Mouse (Mus musculus) embryonic facial prominence, embryonic 13.5 days (tissue): ENCODE data around the gene Carns1. TPM values are rescaled to one million over a fixed set of nuclear protein-coding genes. Genes with fewer than 3 reads are reported as not detected.
A peak's percentile ranks its signal among the peaks of the same experiment; 100 is the strongest.

ENCODE experiments used
- ATAC-seq: fragments of 200-750 bp; cut with Nextera tagmentation; 2 replicates; pipeline ENCODE4 v1.8.0; 2017; ENCODE audit warnings: low read depth; ENCODE audit not compliant: insufficient number of reproducible peaks, insufficient read depth, low FRiP score, low TSS enrichment
- H3K27ac ChIP-seq: fragments of 300-500 bp; sonication (generic); 2 replicates; pipeline ENCODE4 v1.5.1; 2015; ENCODE audit warnings: moderate library complexity, mild to moderate bottlenecking, inconsistent platforms
- H3K27me3 ChIP-seq: fragments of 300-500 bp; sonication (generic); 2 replicates; pipeline ENCODE4 v1.6.1; 2015; ENCODE audit warnings: mild to moderate bottlenecking, inconsistent platforms
- H3K36me3 ChIP-seq: fragments of 300-500 bp; sonication (generic); 2 replicates; pipeline ENCODE4 v1.6.1; 2015; ENCODE audit warnings: mild to moderate bottlenecking, inconsistent platforms
- H3K4me1 ChIP-seq: fragments of 300-500 bp; sonication (generic); 2 replicates; pipeline ENCODE4 v1.6.1; 2015; ENCODE audit warnings: inconsistent platforms
- H3K4me2 ChIP-seq: fragments of 300-500 bp; sonication (generic); 2 replicates; pipeline ENCODE4 v1.6.1; 2015; ENCODE audit warnings: moderate library complexity, mild to moderate bottlenecking, inconsistent platforms
- H3K4me3 ChIP-seq: fragments of 300-500 bp; sonication (generic); 2 replicates; pipeline ENCODE4 v1.5.1; 2015; ENCODE audit warnings: mild to moderate bottlenecking, inconsistent platforms
- H3K9ac ChIP-seq: fragments of 300-500 bp; sonication (generic); 2 replicates; pipeline ENCODE4 v1.6.1; 2015; ENCODE audit warnings: mild to moderate bottlenecking, inconsistent platforms
- H3K9me3 ChIP-seq: fragments of 300-500 bp; sonication (generic); 2 replicates; pipeline ENCODE4 v1.6.1; 2016; ENCODE audit warnings: inconsistent platforms
- WGBS: fragments of 180-500 bp; shearing (Covaris S2); methylation state at CpG from one replicate; pipeline ENCODE4 v1.1.7; 2015; ENCODE audit warnings: mixed read lengths; 5-methylcytosine and 5-hydroxymethylcytosine counted together
- polyA plus RNA-seq: library from polyadenylated mRNA; unstranded; fragments of >200 nt; fragmentation: Nextera tagmentation; extraction: Ambion mirVana; gene quantifications from 2 replicates; pipeline ENCODE4 v1.2.1, GENCODE M21; 2015

Carns1 gene
- polyA plus RNA-seq, 1 experiment from 2014 or later: 1.7 TPM

DNA sequence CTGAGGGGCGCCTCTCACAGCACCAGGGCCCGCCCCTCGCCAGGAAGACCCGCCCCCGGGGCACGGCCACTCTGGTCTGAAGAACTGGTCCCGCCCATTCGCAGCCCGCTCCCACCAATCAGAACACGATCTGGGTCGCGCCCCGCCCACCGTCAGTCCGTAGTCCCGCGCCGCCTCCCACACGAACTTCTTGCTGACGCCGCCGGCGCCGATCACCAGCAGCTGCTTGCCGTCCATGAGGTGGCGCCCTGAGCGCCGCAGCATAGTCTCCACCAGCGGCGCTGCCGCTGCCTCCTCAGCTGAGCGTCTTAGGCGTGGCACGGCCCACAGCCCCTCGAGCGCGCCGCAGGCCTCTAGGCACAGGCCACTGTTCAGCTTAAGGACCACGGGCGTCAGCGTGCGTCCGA is 5.9 kb downstream of the Carns1 start:
- Histone ChIP-seq H3K4me1 (peaks cover 22% of the 10 kb centered on the region), H3K9ac (peak overlapping the region; percentile 81), H3K36me3 (no peaks in the 10 kb centered on the region), H3K4me3 (peak overlapping the region; percentile 51), H3K27me3 (no peaks in the 10 kb centered on the region), H3K4me2 (peak overlapping the region; percentile 89), H3K9me3 (no peaks in the 10 kb centered on the region), H3K27ac (peak overlapping the region; percentile 86)
- WGBS: under 1% methylated on average over 43 of the region's 43 CpGs
- peak; percentile 92 for ATAC-seq

DNA sequence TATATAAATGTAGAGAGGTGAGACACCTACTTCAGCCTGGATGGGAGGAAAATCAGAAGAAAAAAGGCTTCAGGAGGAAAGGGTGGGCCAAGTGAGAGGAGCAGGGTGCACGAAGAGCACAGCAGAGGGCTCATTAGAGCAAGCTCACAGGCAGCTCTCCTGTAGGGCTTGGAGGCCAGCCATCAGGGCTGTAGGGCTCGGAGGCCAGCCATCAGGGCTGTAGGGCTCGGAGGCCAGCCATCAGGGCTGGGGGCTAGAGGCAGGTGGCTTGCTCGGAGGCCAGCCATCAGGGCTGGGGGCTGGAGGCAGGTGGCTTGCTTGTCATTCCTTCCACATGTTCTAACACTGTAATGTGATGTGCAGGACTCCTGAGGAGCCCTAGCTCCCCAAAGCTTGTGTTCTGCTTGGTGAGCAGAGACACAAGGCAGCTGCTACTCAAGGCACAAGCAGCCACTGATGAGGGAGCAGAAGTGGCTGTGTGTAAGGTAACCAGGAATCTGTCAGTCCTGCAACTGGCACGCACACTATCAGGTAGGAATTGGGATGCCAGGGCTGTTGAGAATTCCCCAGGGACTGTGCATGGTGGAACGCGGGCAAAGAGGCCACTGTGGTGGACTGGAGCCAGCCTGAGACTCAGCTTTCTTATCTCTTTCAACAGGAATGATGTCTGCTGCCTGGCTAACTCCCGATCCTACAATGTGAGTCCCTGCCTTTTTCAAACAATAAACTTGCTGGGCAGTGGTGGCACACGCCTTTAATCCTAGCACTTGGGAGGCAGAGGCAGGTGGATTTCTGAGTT is 8.4 kb downstream of the Carns1 start:
- Histone ChIP-seq H3K4me2 (no peak overlapping the region), H3K4me3 (no peak overlapping the region), H3K27me3 (no peaks in the 10 kb centered on the region), H3K9ac (no peak overlapping the region), H3K27ac (no peak overlapping the region), H3K4me1 (peaks cover 33% of the 10 kb centered on the region), H3K9me3 (no peaks in the 10 kb centered on the region), H3K36me3 (no peaks in the 10 kb centered on the region)
- WGBS: 81% methylated on average over 9 of the region's 9 CpGs
- no peak for ATAC-seq

DNA sequence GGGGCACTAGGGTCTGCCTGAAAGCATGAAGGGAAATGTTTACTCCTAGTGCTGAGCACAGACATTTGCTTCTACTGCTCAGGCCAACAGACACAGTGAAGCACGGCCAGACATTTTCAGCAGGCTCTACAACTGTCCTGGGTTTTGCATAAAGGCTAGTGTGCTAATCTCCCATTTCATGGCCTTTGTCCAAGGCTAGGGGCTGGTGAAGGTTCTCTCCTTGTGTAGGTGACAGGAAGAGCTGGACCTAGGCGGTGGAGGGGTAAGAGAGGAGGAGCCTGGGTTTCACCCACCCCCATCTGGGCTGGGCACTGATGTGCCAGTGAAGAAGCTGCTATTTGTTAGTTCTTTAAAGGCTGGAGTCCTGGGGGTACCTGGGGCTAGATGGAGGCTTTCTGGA is 10.6 kb downstream of the Carns1 start:
- Histone ChIP-seq H3K4me3 (no peak overlapping the region; the same call in 1 of the 2 replicates), H3K4me2 (no peak overlapping the region), H3K9me3 (no peaks in the 10 kb centered on the region), H3K4me1 (peaks cover 15% of the 10 kb centered on the region), H3K9ac (0 out of 2 replicates have a peak overlapping the region, but pooled peaks have one; percentile 36), H3K36me3 (peaks cover 15% of the 10 kb centered on the region), H3K27me3 (no peaks in the 10 kb centered on the region), H3K27ac (no peak overlapping the region)
- no peak for ATAC-seq
- 68% methylated on average over 2 of the region's 2 CpGs for WGBS

DNA sequence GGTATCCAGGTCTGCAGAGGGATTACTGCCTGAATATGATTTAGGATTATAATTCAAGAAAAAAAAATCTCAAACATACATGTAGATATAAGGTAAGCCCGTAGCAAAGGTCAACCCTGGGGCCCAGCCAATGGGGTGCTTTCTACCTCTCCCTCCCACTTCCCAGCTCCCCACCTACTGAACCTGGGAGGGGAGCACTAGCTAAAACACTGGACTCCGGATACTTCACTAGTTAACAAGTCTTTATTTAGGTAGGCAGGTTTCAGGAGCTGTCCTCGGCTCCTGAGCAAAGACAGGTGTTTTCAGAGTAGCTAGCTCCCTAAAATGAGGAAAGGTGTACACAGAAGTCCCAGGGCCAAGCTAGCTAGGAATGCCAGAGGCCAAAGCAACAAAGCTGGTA is 11.2 kb downstream of the Carns1 start:
- no peak overlapping the region for H3K4me2 ChIP-seq
- H3K36me3 ChIP-seq: peaks cover 22% of the 10 kb centered on the region
- no peaks in the 10 kb centered on the region for H3K27me3 ChIP-seq
- peaks cover 14% of the 10 kb centered on the region for H3K4me1 ChIP-seq
- no peak overlapping the region for H3K4me3 ChIP-seq
- H3K9ac ChIP-seq: no peak overlapping the region
- ATAC-seq: no peak
- no peak overlapping the region for H3K27ac ChIP-seq
- WGBS: 78% methylated on average over 3 of the region's 3 CpGs
- H3K9me3 ChIP-seq: no peaks in the 10 kb centered on the region

DNA sequence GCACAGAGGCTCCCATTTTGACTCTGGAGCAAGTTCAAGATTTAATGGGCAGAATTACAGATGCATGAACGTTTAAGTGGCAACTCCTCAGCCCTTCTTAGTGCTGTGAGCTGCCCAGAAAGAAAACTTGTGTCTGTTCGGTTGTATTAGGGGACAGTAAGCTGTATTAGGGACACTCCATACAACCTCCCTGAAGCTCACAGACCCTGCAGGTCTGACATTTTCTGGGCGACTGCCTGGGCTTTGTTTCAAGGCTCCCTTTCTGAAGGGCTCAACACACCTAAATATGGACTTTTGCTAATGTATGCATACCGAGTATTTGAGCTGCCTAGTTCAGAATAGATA is 11.8 kb downstream of the Carns1 start:
- H3K4me2 ChIP-seq: peak overlapping the region; percentile 86
- H3K9me3 ChIP-seq: no peaks in the 10 kb centered on the region
- ATAC-seq: no peak
- peaks cover 14% of the 10 kb centered on the region for H3K4me1 ChIP-seq
- peaks cover 28% of the 10 kb centered on the region for H3K36me3 ChIP-seq
- peak overlapping the region; percentile 69 for H3K4me3 ChIP-seq
- WGBS: 32% methylated on average over 4 of the region's 4 CpGs
- peak overlapping the region; percentile 81 for H3K27ac ChIP-seq
- H3K27me3 ChIP-seq: no peaks in the 10 kb centered on the region
- H3K9ac ChIP-seq: peak overlapping the region; percentile 84

DNA sequence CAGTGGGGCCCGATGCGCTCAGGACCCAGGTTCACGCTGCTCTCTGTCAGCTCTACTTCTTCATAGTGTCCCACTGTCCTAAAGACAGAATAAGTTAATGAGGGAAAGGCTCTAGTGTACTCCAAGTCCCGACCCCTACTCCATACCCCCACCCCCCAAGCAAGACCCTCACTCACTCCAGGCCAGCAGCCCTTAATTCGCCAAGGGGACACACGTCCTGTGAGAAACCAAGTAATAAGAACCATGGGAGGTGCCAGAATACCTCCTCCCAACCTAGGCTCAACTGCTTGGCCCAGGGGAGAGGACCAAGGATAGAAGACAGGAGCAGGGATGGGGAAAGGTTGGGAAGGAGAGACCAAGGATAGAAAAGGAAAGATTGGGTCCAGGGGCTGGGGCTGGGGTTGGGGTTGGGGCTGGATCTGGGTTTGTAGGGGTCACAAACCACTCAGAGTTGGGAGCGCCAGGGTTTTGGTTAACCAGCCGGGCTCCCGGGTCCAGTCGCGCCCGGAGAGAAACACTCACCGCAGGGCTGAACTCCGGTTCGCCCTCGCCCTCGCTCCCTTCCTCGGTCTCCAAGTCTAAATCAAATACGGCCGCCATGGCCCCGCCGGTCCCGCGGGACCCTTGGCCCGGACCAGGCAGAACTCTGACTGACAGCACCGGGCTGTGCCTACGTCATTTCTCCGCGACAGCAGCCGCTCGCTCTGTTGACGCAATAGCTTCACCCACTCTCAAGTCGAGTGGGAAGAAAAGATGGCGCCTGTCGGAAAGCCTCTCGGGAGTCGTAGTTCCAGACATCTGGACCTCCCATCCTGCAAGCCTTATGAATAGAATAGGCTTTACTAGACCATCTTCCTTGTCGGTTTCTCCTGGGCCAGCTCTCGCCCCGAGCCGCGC is 12.4 kb downstream of the Carns1 start, which contains the start of gene Rps6kb2:
Rps6kb2 (minus strand) TSS at position 709 of the 897 bp plus-strand sequence.
- 6% methylated on average over 42 of the region's 42 CpGs for WGBS
- Histone ChIP-seq H3K27ac (peak within 1 kb of the TSS; percentile 81), H3K36me3 (peaks cover 34% of the 10 kb centered on the region), H3K4me3 (peak within 1 kb of the TSS; percentile 69), H3K9ac (peak within 1 kb of the TSS; percentile 84), H3K27me3 (no peaks in the 10 kb centered on the region), H3K9me3 (no peaks in the 10 kb centered on the region), H3K4me1 (peaks cover 14% of the 10 kb centered on the region), H3K4me2 (peak within 1 kb of the TSS; percentile 86)
- ATAC-seq: peak; percentile 71

DNA sequence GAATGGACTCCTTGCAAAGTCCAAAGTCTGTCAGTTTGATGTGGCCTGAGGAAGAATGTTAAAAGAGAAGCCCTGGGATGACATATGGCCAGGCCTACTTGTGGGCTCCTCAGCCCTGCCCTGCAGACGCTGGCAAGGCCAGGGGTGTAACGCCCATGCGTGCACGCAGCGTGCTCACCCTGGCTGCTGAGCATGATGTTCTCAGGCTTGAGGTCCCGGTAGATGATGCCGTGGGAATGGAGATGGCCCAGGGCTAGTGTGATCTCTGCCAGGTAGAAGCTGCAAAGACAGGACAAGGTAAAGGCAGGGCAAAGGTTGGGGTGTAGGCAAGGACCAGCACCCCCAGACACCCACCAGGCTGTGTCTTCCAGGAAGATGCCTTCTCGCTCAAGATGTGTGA is 16.2 kb downstream of the Carns1 start:
- Histone ChIP-seq H3K4me1 (peaks cover 14% of the 10 kb centered on the region), H3K27ac (no peak overlapping the region), H3K4me2 (no peak overlapping the region), H3K4me3 (no peak overlapping the region), H3K9ac (no peak overlapping the region), H3K27me3 (no peaks in the 10 kb centered on the region), H3K9me3 (no peaks in the 10 kb centered on the region), H3K36me3 (peaks cover 57% of the 10 kb centered on the region)
- ATAC-seq: no peak
- 95% methylated on average over 8 of the region's 8 CpGs for WGBS

DNA sequence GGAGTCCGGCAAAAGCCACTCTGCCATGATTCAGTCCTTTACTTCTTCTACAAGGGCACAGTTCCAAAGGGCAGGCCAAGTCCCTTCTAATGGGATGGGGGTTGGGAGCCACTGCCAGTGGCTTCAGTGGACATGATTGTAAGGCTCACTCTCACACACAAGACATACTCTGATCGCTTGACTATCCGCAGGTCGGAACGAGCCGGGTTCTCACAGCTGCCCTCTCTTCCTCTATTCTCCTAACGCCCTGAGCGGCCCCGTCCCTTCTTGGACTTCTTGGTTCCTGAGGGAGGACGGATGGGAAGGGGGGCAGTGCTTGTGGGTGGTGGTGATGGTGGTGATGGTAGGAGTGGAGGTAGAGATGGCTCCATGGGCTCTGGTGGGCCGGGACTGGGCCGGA is 18.5 kb downstream of the Carns1 start:
- ATAC-seq: no peak
- Histone ChIP-seq H3K4me3 (no peak overlapping the region), H3K27me3 (no peaks in the 10 kb centered on the region), H3K36me3 (peaks cover 80% of the 10 kb centered on the region), H3K9me3 (no peaks in the 10 kb centered on the region), H3K27ac (no peak overlapping the region), H3K9ac (no peak overlapping the region), H3K4me1 (no peaks in the 10 kb centered on the region), H3K4me2 (no peak overlapping the region)
- 95% methylated on average over 12 of the region's 12 CpGs for WGBS

DNA sequence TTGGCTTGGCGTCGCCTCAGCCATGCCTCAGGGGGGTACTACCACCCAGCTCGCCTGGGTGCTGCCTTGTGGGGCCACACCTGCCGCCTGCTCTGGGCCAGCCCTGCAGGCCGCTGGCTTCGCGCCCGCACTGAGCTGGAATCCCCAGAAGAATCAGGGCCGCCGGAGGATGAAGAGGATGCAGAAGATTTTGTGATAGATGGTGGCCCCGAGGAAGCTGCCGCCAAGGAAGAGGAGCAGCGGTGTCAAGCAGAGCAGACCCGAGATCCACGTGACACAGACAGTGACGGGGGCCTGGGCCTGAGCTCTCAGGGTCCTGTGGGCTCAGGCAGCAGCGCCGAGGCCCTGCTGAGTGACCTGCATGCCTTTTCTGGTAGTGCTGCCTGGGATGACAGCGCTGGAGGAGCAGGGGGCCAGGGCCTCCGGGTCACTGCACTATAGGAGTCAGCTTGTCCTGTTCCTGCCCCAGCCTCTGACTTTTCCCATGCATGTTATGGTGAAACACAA is 19.2 kb downstream of the Carns1 start:
- Histone ChIP-seq H3K27ac (no peak overlapping the region), H3K27me3 (no peaks in the 10 kb centered on the region), H3K9me3 (no peaks in the 10 kb centered on the region), H3K4me3 (no peak overlapping the region), H3K36me3 (peaks cover 79% of the 10 kb centered on the region), H3K4me2 (no peak overlapping the region), H3K4me1 (no peaks in the 10 kb centered on the region), H3K9ac (no peak overlapping the region)
- ATAC-seq: no peak
- WGBS: 79% methylated on average over 20 of the region's 20 CpGs

DNA sequence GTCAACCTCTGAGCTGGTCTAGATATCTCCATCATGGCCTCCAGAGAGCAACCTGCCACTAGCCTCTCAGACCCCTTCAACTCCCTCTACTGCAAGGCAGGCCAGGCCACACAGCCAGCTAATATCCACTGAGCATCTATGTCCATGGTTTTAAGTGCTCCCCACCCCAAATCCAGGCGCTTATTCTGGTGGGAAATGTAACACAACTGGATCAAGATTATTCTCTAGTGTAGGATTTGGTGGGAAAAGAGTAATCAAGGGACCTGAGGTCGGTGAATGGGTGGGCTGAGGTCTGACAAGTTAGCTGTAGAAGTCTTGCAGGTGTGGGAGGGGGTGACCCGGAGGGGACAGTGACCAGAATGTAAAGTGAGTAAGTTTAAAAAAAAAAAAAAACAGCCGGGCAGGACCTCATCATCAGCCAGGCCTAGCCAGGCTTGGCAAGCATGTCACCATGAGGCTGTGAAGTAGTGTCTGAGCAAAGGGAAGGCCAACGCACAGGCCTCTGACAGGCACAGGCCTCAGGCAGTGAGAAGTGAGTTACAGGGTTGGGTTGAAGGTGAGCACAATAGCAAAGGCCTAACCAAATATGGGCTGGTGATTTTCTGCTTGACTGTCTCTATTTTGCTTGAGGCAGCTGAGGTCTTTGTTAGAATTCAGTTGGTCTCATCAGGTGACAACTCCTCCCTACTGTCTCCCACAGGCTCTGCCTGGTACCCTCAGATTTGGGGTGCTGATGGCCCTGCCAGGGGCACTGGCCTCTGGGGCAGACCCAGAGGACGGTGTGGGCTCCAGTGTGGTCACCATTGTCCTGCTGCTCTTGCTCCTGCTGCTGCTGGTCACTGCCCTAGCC is 19.8 kb downstream of the Carns1 start:
- Histone ChIP-seq H3K27ac (0 out of 2 replicates have a peak overlapping the region, but pooled peaks have one; percentile 11), H3K4me1 (0 out of 2 replicates have a peak, but pooled peaks cover 4% of the 10 kb centered on the region), H3K36me3 (peaks cover 81% of the 10 kb centered on the region), H3K4me3 (no peak overlapping the region), H3K27me3 (no peaks in the 10 kb centered on the region), H3K9ac (no peak overlapping the region), H3K4me2 (no peak overlapping the region), H3K9me3 (no peaks in the 10 kb centered on the region)
- WGBS: 73% methylated on average over 6 of the region's 6 CpGs
- no peak for ATAC-seq
